Mouse (Mus musculus) gonadal fat pad, adult 2 months (tissue): ENCODE measurements at regions not wholly inside any gene's neighbourhood (a gene's known extent, or its start where the extent isn't known, plus 50 kb on each side); places are given as distances from the start of the nearest gene placed in this dataset.

Source experiments
- DNase-seq: peaks from one replicate; pipeline ENCODE4 v3.0.0-alpha.2; 2012; ENCODE audit warnings: low read depth

DNA sequence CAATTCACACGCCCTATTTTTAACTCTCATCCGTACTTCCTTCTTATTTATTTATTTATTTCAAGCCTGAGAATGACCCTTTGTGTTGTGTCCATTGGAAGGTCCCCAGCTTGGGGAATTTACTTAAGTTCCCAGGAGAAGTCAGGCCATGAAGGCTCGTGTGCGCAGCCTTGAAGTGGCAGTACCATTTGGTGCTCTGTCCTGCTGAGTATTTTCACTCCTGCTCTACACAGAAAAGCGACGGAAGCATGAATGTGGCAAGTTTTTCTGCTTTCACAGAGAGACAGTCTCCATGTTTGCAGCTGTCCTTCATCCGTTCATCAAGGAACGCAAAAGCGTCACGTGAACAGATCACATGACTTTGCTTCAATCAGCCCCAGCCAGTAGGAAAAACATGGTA, 610.2 kb upstream of the Clint1 start:
- no peak for DNase-seq

DNA sequence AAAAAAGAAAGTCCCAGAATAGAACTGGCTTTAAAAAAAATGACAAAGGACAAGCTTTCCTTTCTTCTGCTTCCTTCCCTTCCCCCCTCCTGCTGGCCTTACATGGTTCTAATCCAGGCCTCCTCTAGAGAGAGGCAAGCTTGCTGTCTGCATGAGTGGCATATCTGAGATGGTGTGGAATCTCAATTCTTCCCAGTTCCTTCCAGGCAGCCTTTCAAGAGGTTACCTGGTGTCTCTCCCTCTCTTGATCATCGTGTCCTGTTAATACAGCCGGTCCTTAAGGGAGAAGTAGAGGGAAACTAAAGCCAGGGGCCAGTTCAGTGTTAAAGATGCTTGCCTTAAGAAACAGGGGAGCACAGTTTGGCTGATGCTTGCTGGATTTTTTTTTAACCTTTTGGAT, 607.1 kb upstream of the Clint1 start:
- DNase-seq: no peak

DNA sequence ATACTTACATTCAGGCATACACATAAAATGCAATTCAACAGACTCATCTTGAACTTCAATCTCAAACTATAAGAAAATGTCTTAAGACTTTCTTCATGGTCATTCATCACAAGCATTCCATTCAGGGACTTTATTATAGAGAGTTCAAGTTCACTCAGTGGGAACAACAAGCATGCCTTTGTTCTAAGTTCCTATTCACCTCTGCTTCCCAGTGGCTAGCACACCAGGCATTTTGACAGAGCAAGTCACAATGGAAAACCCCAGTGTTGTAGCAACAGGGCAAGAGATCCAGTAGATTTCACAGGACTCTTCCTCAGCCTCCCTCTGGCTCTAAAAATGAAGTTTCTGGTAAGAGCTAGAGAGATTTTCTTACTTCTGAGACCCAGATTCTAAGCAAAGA, 595.8 kb upstream of the Clint1 start:
- DNase-seq: no peak

DNA sequence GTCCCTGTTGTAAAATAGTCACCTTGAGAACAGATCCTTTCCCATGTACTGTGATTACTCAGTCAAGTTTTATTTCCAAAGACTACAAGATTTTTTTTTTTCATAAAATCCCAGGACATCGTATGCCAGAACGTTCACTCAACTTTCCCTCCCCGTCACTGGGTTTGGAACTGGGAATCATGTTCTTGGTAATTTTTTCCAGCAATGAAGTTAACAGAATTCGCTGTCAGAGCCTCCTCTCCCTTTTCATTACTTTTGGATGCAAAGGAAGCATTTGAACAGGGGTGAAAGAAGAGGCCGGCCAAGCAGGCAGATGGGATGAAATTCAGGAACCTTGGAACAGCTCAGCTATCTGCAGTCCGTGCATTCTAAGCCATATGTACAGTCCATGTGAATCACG, 589.7 kb upstream of the Clint1 start:
- no peak for DNase-seq

DNA sequence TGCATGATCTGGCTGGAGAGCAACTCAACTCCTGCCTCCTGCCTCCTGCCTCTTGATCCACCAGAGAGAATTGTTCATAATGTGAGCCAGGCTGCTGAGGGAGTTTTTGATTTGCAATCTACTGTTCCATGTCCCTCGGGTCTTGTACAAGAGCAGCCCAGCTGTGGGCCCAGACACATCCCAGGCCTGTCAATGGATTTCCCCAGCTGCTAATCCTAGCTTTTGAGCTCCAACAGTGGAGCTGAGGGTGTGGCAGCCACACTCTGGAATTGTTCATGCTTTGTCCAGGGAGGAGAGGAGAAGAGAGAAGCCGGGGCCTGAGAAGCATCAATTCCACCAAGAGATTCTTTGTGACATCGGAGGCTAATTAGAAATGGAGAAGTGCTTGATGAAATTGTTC, 587.9 kb upstream of the Clint1 start:
- DNase-seq: no peak

DNA sequence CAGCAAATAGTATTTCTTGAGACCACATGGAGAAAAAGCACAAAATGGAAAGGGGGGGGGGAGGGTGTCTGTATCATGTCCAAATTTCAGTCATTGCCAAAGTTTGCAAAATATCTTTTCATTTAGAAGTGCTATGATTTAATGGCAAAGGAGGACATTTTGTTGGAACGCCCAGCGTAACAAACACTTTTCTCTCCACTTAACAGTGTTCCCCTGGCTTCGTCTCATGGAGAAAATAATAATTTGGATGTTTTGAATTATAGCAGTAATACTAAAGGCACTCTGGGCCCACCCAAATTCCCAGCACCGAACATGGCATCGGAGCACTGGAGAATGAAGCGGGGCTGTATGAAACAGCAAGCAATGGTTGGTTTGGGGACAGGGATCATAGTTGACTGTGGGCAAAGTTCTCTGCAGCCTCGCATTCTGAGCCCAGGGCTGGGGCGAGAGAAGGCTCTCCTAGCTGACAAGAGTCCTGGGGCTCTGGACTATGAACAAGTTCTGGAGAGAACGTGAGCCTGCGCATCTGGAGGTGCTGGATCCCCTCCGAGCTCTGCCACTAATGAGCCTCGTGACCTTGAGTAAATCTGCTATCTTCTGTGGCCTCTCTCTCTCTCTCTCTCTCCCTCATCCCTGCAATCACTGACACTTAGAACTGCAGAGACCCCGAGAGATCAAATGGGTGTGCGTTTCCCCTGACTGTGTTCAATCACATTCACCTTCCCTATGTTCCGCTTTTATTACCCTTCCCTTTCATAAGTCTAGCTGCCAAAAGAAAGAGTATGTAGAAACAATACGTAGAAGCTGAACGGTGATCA, 586.5 kb upstream of the Clint1 start:
- DNase-seq: no peak

DNA sequence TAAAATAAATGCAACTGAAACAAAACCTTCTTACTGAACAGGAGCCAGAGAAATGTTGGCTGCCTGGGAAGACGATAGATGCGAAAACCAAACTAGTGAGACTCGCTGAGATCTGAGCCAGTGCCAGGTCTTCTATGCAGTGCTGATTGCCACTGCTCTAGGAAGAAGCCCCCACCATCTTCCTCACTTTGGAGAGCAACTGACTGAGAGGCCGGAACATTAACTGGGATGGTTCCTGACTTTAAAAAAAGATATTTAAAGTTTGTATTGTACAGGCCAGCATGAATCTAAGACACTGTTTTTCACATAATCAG, 585.9 kb upstream of the Clint1 start:
- DNase-seq: no peak

DNA sequence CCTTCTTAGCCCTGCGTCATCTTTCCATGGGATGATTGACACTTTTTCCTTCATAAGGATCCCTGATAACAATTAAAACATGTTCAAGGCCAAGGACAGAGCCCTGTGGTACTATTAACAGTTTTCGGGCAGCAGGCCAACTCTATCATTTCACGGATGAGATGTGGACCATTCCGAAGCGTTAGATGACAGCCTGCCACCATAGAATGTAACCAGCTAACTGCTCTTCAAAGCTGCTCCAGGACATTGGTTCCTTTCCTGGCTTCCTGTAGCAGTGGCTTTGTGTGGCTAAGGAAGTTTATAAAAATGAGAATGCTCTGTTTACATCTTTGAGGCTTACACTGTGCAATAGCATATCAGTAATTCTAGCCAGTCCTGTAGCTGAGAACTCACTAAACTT, 582.6 kb upstream of the Clint1 start:
- no peak for DNase-seq

DNA sequence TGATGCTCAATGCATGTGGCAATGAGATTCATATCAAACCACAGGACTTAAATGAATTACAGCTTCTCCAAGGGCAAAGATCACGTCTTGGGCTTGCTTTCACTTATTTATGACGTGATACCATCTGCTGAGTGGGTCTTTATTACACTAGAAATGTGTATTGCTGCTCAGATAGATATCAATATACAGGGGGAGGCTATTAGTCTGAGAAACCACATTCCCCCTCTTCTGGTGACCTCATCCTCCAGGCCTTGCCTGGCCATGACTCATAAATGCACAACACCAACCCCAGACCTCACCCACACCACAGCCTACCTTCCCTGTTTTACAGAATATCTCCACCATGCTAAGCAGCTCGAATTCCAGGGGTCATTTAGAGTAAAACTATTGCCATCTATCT, 580.6 kb upstream of the Clint1 start:
- no peak for DNase-seq

DNA sequence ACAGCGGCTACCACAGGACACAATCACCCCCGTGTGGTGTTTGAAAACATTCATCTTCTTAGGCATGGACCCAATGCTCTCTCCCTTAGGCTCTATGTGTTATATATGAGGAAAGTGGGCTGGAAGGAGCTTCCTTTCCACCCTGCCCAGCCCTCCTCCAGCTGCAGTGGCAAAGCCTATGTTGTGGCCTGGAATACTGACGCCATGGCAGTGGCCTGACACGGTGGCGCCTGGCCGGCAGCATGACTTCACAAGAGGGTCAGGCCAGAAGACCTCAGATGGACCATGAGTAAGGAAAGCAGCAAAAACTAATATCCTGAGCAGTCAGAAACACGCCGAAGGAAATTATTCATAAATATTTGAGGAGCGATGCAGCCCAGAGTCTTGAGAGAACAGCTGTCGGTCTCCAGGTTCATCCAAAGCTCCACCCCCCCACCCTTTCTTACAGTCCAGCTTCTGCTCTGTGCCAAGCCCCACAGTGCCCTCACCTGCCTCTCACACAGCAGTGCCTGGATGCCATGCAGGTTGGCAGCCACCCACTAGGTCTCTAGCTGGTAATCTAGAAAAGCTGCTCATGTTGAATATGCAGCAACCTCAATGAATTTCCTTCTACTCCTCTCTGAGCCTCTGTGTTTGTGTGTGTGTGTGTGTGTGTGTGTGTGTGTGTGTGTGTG, 577.3 kb upstream of the Clint1 start:
- no peak for DNase-seq

DNA sequence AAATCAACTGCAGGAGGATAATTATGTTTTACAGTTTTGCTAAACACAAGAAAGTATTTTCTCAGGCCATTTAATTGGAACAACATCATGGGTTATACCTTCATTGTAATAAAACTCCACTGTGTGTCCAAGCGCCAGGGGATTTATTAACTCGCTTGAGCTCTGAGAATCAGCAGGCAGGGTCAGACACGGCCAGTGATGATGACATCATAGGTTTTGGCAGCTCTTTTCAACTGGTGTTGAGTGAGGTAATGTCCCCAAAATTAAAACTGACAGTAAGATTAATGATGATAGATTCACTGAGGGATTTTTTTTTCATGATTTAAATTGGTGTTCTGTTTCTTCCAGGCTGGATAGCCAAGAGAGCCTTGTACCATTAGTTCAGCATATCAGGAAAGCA, 576.7 kb upstream of the Clint1 start:
- DNase-seq: no peak

DNA sequence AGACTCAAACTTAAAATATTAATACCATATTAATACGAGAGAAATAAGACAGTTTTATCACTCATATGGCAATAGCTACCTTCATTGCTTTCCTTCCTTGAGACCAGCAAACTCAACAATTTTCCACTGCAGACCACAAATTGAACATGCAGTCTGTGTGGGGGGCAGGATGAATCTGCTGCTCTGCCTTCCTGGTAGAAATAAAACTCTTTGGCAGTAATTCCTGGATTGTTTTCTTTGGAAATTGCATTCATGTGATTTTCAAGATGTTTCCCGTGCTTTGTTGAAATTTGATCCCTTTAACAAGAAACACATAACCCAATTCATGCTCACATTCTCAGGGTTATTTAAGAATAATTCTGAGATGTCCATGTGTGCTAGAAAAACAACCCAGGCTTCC, 555.1 kb upstream of the Clint1 start:
- no peak for DNase-seq

DNA sequence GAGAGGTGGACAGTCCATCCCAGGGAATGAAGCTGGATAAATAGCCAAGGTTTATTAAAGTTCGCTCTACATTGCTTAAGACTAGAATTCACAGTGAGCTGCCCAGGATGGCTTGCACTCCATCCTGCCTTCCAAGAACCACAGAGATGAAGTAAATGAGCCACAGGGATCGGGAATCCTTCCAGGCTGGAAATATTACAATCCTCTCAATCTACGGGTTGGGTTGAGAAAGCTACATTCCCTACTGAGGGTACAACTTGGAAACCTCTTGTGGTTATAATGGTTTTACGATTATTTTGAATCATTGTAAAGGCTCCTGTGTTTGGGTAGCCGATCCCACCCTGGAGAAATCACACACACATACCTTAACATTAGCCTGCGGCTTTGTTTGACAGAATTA, 539.9 kb upstream of the Clint1 start:
- DNase-seq: no peak

DNA sequence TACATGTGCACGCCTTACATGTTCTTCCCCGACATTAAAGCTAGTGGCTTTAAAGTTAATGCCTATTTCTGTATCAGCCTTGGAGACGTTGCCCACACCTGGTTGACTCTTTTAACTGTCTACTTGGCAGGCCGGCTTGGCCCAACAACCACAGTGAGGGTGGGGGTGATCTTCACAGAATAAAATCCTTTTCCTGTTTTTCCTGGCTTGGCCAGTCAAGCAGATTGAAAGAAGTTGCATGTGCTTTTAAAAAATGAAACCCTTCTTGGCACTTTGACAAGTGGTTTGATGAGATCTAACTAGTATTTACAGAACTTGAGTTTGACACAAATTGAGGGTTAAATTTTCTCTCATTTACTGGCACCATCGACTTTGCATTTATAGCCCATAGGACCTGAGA, 528.1 kb upstream of the Clint1 start:
- DNase-seq: no peak

DNA sequence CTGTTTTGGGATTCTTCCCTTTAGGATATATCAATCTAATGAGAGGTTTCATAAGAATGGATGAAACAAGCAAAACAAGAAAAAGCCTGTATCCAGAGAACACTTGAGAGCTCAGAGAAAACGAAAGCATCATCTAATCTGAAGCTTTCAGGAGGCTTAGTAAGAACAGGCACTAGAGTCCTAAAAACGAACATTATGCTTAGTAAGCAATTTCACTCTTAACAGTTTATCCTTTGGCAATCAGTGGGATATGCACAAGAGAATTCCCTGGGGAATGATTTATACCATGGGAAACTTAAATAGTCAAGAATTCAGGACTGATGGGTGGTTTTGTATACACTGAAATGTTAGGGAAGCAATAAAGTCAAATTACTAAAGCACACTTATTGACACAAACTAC, 521.5 kb upstream of the Clint1 start:
- no peak for DNase-seq

DNA sequence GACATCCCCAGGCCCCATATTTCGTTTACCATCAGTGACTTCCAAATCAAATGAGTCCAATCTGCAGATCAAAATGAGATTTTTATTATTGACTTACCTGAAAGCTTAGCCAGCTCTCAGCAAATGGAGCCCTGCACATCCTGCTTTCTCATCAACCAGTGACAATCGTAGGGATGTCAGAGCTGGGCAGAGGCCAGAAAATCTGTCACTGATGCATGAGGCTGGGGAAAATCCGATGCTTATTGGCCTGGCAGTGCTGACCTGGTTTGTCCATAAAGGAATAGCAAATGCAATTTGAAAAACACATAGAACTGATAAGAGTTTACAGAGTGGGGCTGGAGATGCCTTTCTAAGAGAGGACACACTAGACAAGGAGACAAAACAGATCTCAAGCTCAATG, 518.1 kb upstream of the Clint1 start:
- no peak for DNase-seq

DNA sequence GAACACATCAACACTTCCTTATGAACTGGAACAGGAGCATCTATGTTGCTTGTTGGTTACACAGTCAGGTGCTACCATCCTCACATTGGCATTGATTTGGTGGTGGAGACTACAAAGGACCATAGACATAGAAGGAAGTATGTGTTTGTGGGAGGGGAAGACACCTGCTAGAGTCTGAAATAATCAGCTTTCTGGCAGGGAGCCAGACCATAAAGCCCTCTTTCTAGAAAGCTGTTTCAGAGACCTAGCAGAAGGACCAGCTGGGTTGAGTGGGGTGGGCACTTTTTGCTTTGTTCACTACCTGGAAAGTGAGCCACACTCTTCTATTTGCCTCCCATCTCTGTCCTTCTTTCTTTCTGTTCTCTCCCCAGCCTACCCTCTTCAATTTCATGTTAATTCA, 502.5 kb upstream of the Clint1 start:
- DNase-seq: no peak

DNA sequence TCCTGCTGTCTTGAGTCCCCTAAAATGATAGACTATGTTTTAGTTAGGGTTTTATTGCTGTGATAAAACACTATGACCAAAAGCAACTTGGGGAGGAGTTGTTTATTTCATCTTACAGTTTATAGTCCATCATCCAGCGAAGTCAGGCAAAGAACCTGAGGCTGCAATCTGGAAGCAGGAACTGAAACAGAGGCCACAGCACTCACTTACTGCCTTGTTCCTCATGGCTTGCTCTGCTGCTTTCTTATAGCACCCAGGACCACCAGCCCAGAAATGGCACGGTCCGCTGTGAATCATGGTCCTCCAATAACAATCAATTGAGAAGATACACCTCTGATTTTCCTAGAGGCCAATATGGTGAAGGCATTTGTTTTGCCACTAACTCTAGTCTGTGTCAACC, 486.5 kb upstream of the Clint1 start:
- no peak for DNase-seq

DNA sequence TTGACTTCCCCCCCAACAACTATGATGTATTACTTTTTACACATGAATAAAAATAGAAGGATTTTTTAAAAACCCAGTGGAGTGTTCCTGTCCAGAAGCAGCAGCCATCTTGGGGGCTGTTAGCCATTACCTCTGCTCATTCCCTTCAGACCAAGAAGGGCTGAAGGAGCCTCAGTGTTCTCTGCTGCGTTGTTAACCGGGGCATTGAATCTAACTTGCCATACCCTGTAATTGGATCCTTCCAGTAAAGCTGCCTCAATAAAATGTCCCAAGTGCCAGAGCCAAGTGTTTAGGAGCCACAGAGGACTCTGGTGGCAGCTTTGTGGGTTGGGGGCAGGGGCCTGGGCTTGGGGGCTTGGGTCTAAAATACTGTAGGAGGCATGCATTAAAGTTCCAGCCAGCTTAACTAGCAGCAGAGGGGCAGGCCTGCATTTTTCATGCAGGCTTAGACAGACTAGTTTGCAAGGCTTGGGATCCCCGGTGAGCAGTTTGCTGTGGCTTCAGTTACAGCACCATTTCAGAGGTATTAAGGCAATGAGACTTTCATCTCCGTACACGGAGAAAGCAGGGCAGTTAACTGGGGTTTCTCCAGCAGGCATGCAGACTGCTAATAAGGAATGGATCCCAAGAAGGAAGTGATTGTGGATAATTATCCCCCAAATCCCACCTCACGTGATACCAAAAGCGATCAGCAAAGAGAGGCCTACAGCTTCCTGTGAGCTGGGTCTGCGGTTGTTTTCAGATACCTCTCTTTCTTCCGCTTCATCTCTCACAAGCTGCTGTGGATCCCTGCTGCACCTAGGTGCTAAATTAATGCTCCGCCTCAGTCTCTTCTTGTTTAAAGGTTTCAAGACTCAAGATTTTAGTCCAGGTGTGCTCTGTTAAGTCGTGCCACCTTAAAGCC, 462.4 kb upstream of the Clint1 start:
- DNase-seq: no peak

DNA sequence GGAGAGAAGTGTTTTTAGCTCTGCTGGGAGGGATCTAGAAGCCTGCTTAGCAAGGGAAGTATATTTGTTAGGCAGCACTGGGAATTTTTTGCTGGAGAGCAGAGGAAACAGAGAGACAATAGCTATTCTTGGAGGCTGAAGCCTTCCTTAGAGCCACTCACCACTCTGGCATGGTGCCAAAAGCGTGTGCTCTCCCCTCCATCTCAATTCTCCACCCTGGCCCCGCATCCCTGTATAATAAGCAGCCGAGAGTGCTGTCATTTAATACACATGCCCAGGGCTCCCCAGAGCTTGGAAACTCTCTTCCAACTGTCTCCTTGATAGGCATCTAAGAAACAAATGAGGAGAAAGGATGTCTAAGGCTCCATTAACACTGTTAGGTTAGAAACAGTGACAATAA, 455.8 kb upstream of the Clint1 start:
- DNase-seq: no peak

DNA sequence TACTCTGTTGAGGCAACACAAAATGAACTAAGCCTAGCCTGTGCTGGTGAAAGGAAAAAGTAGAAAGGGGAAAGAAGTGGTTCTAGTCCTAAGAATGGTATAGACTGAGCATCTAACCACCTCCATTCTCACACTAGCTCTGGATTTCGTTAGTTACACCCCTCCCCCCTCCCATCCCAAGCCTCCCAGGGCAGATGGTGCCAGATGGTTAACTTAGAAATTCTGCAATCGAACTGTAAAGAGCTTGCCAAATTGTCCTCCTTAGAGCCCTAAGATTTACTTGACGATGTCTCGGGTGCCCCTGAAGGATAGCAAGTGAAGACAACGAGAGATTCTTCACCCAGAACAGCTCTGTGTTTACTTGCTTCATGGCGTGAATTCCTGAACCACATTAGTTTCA, 453.7 kb upstream of the Clint1 start:
- DNase-seq: no peak

DNA sequence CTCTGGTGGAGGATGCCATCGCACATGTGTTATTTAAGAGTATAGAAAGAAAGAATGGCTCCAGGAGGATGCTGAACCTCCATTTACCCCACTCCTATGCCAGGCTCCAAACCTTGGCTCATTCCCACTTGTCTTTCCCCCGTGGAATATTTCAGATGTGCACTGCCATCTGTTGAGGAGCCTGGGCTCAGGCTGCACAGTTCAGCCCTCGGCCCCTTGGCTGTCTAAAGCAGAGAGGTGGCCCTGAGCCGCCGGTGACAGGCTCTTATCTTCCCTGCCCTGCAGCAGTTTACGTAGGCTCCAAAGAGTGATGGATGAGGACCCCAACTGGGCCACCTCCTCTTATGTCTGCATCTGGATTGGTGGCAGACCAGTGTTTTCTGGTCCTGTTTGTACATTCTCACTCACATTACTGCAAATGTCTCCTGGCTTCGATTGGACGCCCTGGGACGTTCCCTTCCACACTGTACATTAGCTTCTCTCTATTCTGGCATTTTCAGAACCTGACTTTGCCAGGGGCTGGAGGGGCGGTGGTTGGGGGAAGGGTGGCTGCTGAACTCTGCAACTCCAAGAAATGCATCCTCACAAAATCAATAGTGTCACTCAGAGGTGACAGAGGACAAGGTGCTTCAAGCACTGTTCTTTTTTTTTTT, 447.3 kb upstream of the Clint1 start:
- no peak for DNase-seq
